Mouse (Mus musculus) CD8-positive naive resting alpha-beta T cell, adult 2 months (primary cell): ENCODE results near the gene Crybg1.

ENCODE experiments used
- DNase-seq, 2 experiments: peaks; one replicate each; pipeline ENCODE4 v3.0.0; 2022; ENCODE audit warnings: low read depth in 2 of 2, low spot score in 2 of 2

Crybg1 gene

DNA sequence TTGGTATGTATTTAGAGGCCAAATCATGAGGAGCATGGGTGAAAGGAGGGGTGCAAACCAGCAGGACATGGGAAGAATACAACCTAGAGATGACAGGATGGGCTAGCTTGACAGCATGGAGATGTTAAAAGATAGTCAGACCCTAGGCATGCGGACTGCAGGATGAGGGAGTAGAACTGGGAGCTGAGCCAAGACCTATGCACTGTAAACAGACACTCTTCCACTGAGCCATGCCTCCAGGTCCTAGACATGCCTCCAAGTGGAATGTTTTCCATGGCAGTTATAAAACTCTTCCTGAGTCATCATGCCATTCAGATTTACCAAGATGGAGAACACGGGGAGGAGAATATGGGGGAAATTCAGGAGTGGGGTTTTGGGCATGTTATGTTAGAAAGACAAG lies 53.9 kb downstream of the Crybg1 start:
- no peak for DNase-seq

DNA sequence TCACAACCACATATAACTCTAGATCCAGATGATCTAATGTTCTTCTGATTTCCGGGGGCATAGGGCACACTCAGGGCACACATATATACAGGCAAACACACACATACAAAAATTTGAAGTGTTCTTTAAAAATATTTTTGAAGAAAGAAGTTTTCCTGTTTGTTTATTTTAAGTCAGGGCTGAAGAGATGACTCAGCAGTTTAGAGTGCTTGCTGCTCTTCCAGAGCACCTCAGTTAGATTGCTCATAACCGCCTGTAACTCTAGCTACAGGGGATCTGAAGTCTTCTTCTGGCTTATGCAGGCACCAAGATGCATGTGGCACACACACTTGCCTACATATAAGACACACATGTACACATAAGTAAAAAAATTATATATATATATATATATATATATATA lies 56.9 kb downstream of the Crybg1 start:
- no peak for DNase-seq

DNA sequence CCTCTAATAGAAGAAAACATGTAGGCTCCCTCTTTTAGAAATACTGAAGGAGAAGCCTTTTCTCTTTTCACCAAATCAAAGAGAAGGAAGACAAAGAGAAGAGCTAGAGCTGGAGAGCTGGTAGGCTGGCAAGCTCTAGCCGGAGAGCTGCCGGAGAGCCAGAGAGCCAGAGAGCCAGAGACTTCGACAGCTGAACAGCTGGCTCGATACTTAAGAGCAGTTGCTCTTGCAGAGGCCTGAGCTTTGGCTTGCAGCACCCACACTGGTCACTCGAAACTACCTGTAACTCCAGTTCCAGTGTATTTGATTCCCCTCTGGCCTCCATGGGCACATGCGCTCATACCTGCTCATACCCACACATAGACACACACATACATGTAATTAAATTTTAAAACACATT lies 68.3 kb downstream of the Crybg1 start:
- DNase-seq, result no peak

- no peak for DNase-seq
These were observed 69.7 kb downstream of the Crybg1 start for GRCm38 (mm10) chr10:44078799-44079521.

DNA sequence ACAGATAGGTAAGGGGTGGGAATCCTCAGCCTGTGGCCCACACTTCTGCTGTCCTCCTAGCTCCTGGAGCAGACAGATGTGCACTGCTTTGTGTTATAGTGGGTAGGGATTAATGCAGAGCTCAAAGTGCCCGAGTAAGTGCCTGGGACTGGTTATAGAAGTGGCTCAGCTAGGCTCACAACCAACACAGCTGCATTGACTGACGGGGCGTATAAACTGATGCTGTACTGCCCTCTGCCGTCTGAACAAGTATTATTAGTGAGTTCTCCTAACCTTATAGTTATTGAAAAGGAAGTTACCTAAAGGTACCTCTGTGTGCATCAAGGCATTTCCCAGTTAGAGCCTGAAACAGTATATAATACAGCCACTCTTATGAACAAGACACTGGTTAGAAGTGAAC lies 77.6 kb downstream of the Crybg1 start:
- peak; percentile 57 to 69 for DNase-seq

- no peak for DNase-seq
These were observed 79.5 kb downstream of the Crybg1 start for GRCm38 (mm10) chr10:44069131-44069530.

DNA sequence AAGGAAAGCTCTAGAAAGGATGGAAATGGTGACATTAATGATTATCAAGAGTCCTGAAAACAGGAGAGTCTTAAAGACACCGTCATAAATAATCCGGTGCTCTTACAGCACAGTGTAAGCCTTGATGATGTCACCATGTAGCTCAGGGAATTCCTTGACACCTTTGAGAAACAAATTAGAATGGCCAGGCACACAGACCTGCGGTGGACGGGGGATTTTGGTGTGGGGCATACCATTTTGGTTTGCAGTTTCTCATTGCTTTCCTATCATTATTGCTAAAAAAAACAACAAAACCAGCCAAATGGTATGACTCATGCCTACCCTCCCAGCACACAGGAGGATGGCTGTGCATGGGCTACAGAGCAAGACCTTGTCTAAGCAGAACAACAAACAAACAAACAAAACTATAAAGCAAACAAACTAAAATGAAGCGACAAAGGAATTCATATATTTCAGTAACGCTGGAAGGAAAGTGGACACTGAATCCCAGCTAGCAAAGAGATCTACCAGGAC lies 82.7 kb downstream of the Crybg1 start:
- no peak for DNase-seq

DNA sequence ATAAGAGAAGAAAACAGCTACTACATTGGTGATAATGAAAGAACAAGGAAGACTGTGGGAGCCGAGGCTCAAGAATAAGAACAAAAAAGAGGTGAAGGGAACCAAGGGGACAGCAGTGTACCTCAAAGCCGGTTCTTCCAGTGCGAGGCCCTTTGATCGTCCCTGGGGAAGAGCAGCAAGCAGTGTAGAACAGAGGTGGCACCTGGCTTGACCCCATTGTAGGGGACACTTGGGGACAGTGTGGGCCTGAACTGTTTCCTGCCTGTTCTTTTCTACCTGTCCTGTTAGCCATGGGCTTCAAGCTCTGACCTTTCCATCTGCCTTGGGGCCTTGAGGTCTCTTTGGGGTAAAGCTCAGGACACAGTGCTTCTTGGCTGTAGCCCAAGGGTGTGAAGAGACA lies 85.7 kb downstream of the Crybg1 start:
- no peak for DNase-seq

DNA sequence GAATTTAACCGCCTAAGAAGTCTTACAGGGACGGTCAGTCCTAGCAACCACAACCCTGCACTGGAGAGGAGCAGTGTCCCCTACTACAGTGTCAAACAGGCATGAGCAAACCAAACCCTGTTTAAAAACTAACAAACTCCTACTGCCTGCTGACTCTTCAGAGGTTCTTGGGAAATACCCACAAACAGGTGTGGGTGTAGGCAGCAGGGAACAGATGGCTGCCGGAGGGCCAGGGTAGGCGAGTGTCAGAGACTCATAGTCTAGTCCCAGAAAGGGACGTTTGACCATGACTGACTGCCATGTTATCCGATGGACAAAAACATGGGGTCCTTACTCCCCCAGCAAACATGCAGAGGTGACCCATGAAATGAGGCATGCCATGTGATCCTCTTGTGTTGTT lies 97.7 kb downstream of the Crybg1 start:
- DNase-seq, result no peak

DNA sequence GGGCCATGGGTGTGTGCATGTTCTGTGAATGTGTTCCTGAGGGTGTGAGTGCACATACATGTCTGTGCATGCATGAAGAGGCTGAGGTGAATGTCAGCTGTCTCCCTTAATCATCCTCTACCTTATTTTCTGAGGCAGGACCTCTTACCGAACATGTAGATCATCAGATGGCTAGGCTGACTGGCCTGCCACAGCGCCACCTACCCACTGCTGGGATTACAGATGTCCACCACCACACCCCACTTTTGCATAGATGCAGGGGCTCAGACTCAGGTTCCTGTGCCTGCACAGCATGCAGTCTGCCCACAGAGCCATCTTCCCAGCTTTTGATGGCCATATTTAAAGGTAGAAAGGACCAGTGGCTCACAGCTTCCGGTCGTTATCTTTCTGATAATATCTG lies 103.9 kb downstream of the Crybg1 start:
- DNase-seq, result no peak

- no peak for DNase-seq
These were observed 105.0 kb downstream of the Crybg1 start for GRCm38 (mm10) chr10:44043630-44044029.

DNA sequence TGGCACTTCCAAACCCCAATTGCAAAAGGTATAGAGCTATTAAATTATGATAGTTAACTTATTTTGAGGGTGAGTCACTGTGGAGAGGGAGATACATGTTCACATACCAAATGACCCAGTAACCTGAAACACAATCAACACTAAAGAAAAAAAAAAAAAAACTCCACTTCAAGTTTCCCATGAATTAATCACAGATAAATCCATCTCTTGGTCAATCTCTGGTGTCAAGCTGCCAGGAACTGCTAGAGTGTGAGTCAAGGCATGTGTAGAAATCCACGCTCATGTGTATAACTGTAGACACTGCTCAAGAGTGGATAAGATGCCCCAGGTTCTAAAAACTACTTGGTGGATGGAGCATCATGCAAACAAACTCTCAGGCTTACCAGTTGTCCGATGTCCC lies 109.5 kb downstream of the Crybg1 start:
- DNase-seq, result no peak

DNA sequence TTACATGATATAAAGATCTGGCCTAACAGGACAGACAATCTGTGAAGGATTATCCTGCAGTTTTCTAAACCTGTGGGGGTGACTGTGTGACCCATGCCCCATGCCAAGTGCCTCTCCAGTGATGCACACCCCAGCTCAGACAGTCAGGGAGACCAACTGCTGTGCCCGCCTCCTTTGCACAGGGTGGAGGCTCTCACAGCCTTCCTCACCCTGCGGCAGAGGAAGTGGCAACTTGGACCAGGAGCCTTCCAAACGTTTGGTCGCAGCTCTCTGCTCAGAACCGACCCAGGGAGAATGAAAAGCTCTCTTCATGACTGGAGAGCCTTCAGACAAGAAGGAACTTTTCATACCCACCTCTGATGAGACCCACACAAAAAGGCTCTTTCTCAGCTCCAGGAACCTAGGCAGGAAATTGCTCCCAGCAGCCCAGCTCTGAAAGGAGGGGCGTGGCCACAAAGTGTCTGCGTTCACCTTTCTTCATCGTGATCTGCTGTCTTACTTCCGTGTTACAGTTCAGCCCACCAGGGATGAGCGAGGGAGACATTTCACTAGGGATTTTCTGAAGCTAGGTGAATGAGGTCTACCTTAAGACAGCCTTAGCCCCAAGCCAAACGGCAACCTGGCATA lies 110.6 kb downstream of the Crybg1 start:
- DNase-seq, result peak in 1 of 2 experiments; percentile 18

- no peak for DNase-seq
These were observed 119.1 kb downstream of the Crybg1 start for GRCm38 (mm10) chr10:44029566-44029965.

DNA sequence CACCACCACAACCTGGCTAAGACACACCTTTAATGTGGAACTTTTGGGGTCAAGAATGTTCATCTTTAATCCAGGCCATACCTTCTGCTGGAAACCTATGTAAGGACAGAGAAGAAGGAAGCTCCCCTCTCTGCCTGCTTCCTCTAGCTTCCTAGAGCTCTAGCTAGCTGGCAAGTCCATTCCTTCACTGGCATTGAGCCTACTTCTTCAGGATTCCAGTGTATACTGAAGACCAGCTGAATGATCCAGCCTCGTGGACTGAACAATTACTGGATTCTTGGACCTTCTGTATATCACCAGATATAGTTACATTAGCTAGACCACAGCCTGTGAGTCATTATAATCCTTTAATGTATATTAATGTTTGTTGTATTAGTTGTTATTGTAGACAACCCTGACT lies 121.4 kb downstream of the Crybg1 start:
- DNase-seq, result no peak

- DNase-seq, result no peak
These were observed 122.5 kb downstream of the Crybg1 start for GRCm38 (mm10) chr10:44026105-44026504.

DNA sequence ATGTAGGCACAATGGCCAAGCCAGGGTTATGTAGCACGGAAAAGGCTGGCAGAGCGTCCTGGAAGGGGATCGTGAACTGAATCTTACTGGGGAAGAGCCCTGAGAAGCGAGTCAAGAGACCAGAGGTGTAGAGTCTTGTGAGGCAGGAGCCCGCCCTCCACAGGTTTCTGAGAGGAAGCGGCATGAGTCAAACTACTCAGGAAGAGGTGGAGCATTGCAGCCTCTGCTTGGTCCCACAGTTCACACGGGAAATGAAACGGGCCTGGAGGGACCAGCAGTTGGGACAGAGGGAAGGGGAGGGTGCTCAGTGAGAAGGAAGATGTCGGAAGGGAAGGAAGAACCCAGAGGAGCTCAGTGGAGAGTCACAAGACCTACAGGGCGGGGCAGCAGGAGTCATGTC lies 123.9 kb downstream of the Crybg1 start:
- DNase-seq, result no peak

- no peak for DNase-seq
These were observed 128.5 kb downstream of the Crybg1 start for GRCm38 (mm10) chr10:44020141-44020540.

DNA sequence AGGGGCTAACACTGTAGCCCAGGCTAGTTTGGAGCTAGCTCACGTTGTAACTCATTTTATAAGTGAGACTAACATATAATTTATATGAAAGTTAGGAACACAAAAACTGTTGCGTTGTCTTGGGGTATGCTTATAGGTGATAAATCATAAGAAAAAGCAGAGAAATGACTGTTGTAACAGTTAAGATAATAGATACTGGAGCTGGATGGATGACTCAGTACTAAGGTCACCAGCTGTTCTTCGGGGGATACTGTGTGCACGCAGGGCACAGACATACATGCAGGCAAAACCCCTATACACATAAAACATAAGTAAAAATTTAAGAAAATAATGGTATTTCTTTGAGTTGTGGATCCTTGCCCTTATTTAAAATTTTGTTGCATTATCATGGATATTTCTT lies 130.1 kb downstream of the Crybg1 start:
- no peak for DNase-seq

- no peak for DNase-seq
These were observed 133.0 kb downstream of the Crybg1 start for GRCm38 (mm10) chr10:44015631-44016030.

DNA sequence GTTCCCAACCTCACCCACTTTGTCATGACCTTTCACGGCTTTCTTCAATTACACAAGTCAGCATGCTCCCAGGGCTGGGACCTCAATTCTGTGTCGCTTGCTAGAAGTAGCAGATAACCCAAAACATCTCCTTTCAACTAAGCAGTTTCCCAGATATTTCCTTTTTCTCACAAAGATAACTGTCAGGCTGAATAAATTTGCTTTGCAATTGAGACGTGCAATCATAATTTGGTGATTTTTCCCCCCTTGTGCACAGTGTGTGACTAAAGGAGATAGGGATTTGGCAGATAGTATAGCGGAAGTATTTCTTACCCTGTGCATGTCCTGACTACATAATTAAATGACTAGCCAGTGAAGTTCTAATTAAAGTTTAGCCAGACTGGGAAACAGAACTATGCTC lies 134.8 kb downstream of the Crybg1 start:
- no peak for DNase-seq

DNA sequence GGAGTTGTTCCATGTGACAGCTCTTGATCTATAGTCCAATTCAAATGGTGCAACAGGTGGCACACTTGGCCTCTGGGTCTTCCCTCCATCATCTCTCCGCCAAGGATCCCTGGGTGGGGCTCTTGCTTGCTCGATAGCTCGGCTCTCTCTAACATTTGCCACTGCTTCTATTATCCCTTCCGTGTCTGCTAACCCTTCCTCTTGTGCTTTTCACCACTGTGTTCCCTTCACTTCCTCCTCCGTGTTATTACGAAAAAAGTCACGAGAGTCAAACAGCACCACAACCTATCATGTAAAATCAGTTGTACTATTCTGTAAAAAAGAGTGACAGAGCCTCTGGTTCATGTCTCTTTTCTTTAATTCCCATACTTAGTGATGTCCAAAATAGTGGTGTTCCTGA lies 137.2 kb downstream of the Crybg1 start:
- DNase-seq, result no peak

DNA sequence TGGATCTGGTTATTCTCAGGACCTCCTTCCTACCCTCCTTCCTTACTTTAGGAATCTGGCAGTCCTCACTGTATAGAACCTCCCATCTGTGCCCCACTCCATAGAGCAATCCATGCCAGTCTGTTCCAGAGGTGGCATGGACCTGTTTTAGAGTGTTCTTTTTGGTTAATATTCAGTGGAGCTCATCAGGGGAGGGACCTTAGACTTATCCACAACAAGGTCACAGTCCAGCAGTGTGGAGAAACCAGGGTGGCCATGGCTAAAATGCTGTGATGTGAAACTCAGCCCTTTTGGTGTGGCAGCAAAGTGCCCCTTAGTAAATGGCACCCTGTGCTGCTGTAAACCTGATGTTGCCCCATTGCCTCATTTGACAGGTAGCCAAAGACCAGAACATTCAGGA lies 139.8 kb downstream of the Crybg1 start:
- DNase-seq, result no peak
